Mouse (Mus musculus): ENCODE data around the gene Max.

Max gene

GRCm38 (mm10) chr12:76954698-76955423 lies 7.1 kb downstream of the Max start:
- peak; percentile 75 for DNase-seq (ENCODE audit: low spot score)

GRCm38 (mm10) chr12:76953750-76954363 lies 8.1 kb downstream of the Max start:
- DNase-seq (ENCODE audit: low spot score), result no peak

- no peak for DNase-seq (ENCODE audit: low spot score)
Measured at GRCm38 (mm10) chr12:76950330-76950729, 11.7 kb downstream of the Max start.

GRCm38 (mm10) chr12:76948781-76949180 lies 13.2 kb downstream of the Max start:
- no peak for DNase-seq (ENCODE audit: low spot score)

GRCm38 (mm10) chr12:76948185-76948584 lies 13.8 kb downstream of the Max start:
- DNase-seq (ENCODE audit: low spot score), result no peak

GRCm38 (mm10) chr12:76947487-76947886 lies 14.5 kb downstream of the Max start:
- no peak for DNase-seq (ENCODE audit: low spot score)

- DNase-seq (ENCODE audit: low spot score), result no peak
Measured at GRCm38 (mm10) chr12:76943466-76943865, 18.5 kb downstream of the Max start.

- DNase-seq (ENCODE audit: low spot score), result no peak
Measured at GRCm38 (mm10) chr12:76943046-76943445, 19.0 kb downstream of the Max start.

- no peak for DNase-seq (ENCODE audit: low spot score)
Measured at GRCm38 (mm10) chr12:76942476-76942875, 19.5 kb downstream of the Max start.

GRCm38 (mm10) chr12:76941524-76941923 lies 20.5 kb downstream of the Max start:
- no peak for DNase-seq (ENCODE audit: low spot score)

GRCm38 (mm10) chr12:76938013-76938412 lies 24.0 kb downstream of the Max start:
- DNase-seq (ENCODE audit: low spot score), result no peak

GRCm38 (mm10) chr12:76936211-76936610 lies 25.8 kb downstream of the Max start:
- no peak for DNase-seq (ENCODE audit: low spot score)

- no peak for DNase-seq (ENCODE audit: low spot score)
Measured at GRCm38 (mm10) chr12:76934438-76934837, 27.6 kb downstream of the Max start.

- DNase-seq (ENCODE audit: low spot score), result no peak
Measured at GRCm38 (mm10) chr12:76932688-76933060, 29.3 kb downstream of the Max start.

- DNase-seq (ENCODE audit: low spot score), result no peak
Measured at GRCm38 (mm10) chr12:76931739-76932687, 30.0 kb downstream of the Max start.

- no peak for DNase-seq (ENCODE audit: low spot score)
Measured at GRCm38 (mm10) chr12:76930177-76930576, 31.8 kb downstream of the Max start.

- no peak for DNase-seq (ENCODE audit: low spot score)
Measured at GRCm38 (mm10) chr12:76927539-76927938, 34.5 kb downstream of the Max start.

- DNase-seq (ENCODE audit: low spot score), result no peak
Measured at GRCm38 (mm10) chr12:76927012-76927411, 35.0 kb downstream of the Max start.

GRCm38 (mm10) chr12:76926338-76926945 lies 35.6 kb downstream of the Max start:
- DNase-seq (ENCODE audit: low spot score), result no peak

- no peak for DNase-seq (ENCODE audit: low spot score)
Measured at GRCm38 (mm10) chr12:76924904-76925604, 36.9 kb downstream of the Max start.

- no peak for DNase-seq (ENCODE audit: low spot score)
Measured at GRCm38 (mm10) chr12:76923118-76923517, 38.9 kb downstream of the Max start.

GRCm38 (mm10) chr12:76920990-76921389 lies 41.0 kb downstream of the Max start:
- no peak for DNase-seq (ENCODE audit: low spot score)

All from ovary, postnatal 14 days (tissue).